Mouse (Mus musculus) naive thymus-derived CD4-positive, alpha-beta T cell, adult 2 months (primary cell): ENCODE measurements around the gene Nrxn3.

ENCODE experiments used
- DNase-seq: peaks from one replicate; pipeline ENCODE4 v3.0.0-alpha.2; 2011; ENCODE audit warnings: low read depth

Nrxn3 gene

DNA sequence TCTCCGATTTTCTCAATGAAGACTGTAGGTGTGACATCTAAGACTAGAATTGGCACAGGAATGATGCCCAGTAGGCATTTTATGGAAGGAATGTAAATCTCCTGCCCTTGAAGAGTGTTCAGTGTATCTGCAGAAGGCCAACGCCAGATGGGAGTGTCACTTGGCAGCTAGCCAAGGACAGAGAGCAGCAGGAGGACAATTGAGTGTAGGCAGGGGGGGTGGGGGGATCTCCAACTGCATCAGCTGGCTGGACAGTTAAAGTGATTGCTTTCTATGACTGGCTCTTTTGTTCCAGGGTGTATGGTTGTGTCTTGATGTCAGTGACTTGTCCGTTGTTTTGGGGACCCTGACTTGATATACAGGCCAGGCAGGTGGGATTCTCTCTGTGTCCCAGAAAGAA, 326.6 kb downstream of the Nrxn3 start:
- DNase-seq: no peak

DNA sequence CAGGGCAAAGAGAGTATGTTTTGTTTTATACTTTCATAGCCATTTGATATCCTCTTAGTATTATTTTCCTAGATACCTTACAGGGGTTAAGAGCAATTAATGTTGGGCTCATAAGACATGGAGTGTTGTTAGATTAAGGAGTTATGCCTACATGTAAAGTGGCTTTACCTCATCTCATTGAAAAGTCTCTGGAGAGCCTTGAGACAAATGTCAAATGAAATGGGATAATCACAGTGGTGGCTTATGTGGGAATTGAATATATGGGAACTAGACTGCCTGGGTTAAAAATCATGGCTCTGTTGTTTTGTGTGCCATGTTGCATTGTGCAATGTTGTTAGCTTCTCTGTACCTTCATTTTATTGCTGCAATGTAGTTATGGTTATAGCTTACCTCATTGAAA, 327.0 kb downstream of the Nrxn3 start:
- DNase-seq: no peak

DNA sequence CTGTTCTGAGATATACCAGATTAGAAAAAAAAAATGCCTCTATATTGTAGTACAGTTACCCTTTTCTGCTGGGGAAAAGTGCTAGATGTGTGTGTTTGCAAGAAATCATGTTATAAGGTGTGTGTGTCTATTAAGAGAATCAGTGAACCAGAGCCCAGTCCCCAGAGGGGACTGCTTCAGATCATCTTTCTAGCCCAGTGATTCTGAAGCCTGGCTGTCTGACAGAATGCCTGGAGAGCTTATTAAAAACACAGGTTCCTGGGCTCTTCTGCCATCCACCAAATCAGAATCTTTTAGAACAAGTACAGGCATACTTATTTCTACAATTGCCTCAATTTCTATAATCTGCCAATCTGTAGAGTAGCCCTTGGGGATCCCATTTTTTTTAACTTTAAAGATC, 349.8 kb downstream of the Nrxn3 start:
- DNase-seq: no peak

DNA sequence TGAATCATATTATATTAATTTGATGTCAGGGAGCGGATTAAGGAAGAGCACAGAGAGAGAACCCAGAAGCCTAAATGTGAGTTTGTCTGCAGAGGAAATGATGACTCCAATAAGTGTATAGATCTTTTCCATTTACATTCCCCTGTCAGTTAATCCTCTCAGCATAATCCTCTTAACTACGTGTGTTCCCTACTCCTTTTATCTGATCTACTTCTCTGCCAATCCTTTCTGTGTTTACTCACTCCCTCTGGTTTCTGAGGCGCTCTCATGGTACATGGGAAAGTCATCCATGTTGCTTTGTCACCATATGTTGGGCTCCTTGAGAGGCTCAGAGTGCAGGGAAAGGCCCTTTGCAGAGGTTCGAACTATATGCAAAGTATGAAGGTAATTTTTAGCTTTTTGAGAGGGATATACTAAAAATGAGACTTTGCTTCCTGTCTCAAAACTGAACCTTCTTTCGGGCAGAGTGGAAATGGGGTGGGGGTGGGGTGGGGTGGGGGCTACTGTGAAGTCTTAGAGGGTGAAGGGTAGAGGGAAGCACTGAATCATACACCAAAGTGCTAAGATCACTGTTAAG, 350.6 kb downstream of the Nrxn3 start:
- DNase-seq: no peak

DNA sequence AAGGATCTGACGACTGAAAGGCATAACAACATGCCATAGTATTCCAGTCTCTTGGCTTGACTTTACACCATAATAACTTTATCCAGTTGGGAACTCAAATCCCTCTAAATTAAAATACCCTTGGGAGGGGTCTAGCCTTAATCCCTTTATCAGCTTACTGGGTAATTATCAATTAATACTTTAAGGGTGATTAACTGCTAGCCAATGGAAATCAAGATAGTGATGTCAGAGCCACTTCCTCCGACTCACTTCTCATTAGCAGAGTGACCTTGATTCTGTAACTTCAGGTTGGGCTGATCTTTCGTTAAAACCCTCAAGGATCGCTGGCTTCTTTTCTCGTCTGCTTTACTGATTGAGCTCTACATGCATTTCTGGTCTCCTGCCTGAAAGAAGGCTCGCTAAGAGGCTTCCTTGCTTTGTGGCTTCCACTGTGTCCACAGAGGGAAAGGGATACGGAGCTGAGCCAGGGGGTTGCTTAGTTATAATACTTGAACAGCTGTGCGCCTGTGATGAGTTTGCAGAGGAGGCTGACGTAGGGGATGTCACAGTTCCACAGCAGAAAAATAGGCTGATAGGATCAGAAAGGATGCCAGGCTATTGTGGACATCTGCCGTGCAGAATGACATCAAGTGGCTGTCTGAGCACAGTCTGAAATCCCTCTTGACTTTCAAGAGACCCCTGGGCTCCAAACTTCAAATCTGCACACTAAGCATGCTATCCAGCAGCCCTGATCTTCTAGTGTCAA, 352.0 kb downstream of the Nrxn3 start:
- no peak for DNase-seq

DNA sequence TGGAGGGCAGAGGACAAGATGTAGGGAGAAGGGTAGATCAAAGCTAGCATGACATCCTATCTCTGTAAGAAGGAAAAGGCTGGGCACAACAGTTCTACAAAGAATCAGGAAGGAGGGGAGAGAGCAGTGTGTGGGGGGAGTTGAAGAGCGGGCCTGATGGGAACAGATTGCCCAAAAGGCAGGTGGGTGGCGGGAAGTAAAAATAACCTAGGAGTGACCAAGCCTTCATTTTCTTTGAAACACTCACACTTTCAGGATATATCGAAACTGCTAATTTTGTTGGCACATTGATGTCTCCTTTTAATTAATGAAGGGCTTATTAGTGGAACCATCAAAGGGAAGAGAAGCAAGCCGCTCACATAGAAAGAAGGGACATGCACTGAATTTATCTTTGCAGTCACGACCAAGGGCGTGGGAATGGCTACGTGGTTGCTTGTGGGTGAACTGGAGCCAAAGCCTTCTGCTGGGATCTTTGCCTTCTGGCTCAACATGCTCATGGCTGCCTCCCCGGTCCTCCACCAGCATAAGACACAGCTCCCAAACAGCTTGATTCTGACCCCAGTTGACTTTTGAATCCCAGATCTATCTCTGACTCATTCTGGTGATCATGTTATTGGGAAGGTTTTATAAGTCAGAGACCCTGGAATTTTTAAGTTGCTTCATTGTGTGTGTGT, 371.3 kb downstream of the Nrxn3 start:
- no peak for DNase-seq

DNA sequence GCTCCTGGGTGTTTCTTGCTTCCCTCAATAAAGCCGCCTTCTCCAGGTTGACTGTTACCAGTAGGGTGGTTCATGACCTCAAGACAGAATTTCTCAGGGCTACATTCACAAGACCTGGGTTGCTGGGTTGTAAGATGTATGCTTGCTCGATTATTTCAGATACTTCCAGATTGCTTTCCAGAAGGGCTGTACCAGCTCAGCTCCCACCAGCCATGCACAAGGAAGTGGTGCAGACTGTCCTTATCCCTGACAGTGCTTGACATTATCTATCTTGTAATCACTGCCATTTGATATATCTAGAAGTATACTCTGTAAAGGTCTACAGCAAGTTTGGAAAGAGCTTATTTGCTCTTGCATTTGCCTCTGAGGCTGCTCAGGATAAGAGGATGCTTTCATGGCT, 374.9 kb downstream of the Nrxn3 start:
- DNase-seq: no peak

DNA sequence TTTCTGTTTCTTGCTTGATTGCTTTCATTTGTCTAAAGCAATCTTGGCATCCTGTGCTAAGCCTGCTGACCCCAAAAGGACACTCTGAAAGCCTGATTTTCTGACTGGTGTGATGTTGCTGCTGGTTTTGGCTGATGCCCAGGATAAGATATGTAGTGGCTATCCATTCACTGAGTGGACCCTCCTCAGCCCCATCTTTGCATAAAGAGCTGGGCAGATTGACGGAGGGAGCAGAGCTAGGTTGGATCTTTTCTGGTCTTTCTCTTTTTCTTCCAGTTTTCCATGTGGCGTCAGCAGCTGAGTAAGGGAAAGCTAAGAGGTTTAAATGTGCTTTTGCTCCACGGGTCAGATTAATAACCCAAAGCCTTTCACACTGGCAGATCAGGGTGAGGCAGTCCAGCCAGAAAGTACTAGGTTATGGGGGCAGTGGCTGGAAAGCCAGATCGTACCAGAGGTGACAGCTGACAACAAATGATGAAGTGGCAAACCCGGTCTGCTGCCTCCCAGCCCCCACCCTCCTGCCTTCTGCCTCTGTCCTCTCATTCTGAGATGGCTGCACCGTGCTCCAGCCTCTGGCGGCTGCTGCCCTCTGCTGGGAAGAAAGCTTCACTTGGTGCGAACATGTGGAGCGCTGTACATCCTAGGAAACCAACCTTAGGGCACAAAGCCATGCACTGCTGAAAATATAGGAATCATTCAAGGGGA, 383.5 kb downstream of the Nrxn3 start:
- DNase-seq: no peak

DNA sequence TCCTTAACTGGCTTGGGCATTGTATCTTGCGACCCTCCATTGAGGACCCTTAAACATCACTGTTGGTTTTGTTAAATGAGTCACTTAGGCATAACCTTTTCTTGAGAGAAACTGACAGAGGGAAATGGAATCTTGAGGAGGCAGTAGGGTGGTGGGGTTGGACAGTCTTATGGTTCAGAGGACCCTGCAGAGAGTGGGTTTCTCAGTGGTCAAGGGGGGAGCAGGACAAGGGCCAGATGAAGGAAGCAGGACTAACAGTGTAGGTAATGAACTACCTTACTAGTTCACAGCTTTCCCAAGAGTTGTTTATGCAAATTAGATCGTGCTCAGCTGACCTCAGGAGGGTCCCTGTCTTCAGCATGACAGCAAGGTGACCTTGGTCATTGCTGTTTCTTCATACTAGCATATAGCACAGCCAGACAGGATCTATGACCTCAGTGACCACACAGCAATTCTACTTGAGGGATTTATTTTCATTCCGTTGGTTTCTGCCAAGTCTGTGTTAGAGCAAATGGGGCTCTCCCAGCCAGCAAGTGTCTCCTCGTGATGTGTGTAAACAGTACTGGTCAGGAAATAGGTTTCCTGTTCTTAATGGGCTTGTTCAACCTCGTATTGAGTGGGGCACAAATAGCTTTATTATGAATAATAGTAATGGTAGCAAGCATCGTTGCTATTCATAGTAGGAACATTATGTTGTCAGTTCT, 384.4 kb downstream of the Nrxn3 start:
- no peak for DNase-seq

DNA sequence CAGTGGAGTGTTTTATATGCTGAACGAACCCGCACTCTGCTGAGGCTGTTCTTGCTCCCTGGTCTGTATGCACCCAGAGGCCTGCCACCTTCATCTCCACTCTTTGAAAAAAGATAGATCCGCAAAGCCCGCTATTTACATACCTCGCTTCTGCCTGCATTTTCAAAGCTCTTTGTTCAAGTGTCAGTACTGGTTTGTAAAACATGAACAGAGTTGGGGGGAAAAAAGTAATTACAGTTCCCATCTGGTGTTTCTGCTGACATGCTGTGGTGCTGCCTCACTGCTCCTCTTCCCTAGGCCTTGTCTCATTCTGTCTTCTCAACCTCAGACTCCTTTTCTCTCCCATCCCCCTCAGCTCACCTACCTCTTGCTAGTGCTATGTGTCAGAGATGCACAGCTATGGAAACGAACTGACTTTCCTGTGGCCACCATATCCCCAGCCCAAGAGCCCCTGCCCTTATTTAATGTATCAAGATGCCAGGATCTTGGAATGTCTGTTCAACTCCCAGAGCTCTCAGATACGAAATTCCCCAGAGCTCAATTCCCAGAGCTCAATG, 387.2 kb downstream of the Nrxn3 start:
- DNase-seq: no peak

DNA sequence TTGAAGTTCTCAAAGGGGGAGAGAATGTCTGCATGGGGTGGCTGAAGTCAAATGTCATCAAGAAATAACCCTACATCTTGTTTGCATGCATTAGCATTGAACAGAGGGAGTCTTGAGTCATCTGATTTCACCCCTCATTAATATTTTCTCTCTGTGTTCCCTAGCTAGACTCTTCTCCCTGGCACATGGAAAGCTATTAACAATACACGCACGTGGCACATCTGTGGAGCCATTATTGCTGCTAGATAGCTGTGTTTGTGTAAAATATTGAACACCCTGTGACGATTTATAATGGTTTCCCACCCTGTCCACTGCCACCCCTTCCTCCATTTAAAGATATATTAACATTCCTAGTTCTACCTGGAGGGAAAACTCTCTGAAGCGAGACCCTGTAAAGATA, 405.9 kb downstream of the Nrxn3 start:
- DNase-seq: no peak

DNA sequence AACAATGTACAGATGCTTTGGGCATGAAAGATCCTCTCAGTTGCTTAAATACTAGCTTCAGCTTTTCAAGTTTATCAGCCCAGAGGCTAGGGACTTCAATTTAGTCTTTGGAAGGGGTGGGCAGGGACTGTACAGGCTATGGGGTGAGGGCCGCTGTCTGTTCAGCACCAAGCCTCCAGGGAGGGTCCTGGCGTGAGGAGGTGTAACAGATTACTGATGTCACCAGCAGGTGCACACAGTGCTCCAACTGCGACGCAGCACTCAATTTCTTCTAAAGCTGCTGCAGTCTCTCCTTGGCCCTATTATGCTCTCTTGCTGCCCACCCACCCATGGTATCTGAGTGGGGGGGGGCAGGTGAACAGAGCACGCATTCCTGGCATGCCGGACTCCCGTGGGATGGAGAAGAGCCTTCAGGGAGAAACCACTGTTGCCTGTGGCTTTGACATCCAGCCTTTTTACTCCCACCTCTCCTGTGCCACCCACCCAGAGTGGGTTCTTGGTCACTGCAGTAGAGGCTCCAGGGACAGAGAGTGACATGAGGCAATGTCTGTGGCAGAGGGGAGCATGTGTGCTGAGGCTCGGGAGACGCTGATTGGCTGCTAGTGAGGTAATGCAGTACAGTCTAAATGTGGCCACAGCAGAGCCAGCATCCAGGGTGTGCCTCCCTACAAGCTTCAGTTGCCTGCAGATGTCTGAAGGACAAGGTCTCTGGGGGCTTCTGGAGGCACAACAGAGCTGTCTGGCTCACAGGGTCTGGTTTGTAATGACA, 406.6 kb downstream of the Nrxn3 start:
- no peak for DNase-seq

DNA sequence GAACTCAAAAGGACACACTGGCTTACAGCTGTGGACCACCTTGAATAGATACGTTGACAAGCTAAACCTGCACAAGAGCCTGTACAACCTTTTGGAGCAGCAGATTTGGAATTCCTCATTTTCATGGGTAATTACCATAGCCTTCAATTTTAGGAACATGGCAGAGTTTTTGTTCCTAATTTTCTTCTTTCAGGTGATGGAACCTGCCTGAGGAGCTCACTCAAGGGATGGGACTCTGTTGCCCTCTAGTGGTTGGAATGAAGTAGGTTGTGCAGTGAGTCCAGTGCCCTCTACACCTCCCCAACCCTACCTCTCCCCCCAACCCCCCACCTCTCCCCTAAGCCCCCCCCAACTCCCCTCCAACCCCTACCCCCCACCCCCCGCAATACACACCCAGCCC, 411.7 kb downstream of the Nrxn3 start:
- DNase-seq: peak; percentile 23

DNA sequence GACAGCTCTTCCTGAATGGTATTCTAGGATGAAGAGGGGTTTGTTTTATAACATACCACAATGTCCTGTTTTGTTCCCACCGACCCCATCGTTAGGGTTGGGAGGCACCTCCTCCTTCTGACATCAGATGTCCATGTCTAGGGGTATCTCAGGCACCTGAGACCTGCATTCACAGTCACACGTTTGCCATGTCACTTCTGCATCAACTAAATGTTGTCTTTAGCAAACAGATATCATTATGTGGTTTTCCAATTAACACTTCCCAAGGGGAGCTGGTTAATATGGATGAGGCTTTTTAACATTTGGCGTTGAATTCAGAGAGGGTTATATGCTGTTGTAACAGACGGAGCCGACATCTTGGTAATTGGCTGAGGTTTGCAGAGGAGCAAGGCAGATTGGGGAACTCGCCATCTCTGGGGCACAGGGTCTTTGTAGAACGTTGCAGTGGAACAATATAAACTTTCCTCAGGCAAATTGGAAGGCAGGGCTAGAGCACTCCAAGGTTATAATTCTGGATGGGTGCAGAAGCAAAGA, 412.2 kb downstream of the Nrxn3 start:
- DNase-seq: no peak

DNA sequence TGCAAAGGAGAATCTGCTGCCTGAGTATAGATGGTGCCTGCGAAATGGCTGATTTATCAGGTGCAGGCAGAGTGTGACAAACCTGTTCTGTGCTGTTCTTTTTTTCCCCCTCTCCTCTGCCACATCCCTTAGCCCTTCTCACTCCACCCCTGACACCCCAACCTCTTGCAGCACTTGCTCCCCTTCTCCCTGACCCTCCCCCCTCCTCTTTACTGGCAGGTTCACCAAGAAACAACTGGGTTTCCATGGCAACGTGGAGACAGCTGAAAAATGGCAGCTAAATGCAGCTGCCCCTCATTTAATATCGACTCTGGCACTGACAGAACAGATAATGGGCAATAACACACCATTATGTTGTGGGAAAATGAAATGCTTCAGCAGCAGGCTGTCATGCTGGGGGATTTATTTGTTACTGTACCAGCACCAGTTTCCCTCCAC, 426.3 kb downstream of the Nrxn3 start:
- DNase-seq: no peak

DNA sequence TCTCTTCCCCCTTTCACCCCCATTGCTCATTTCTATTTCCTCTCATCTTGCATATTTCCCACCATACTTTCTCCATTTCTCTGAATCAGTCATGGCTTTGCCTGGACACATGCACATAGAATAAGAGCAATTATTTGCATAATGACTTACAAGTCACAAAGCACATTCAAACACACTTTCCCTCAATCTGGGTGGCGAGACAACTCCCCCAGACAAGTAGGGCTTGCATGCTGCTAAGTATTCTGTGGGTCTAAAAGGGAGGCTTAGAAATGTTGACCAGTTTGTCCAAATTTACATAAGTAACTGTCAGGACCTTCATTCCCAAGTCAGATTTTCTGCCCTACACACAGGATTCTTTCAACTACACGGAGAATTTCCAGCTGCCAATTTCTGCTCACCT, 426.8 kb downstream of the Nrxn3 start:
- DNase-seq: no peak

DNA sequence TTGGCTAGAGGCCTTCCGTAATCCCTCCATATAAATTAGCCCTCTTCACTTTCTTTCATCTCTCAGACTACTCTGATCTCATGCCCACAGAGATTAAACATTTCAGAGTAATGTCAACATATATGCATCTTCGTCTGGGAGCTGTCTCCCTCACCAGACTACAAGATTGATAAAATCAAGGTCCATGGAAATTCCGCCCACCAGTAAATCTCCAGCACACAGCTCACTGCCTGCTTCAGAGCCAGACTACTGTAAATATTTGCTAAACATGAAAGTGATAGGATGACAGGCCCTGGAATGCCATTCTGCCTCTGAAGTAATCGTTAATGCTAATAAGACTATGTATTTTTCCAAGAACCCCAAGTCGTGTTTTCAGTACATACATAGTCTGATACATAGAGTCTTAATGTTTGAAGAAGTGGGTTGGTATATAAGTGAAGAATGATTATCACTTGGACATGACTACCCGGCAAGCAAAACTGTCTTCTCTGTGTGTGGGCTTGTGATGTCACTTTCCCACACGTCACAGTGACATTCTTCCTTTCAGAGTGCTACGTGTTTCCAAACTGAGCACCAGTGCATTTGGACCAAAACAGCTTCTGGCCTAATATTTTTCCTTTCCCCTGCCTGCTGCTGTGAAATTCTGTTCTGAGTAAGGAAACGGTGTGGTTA, 433.5 kb downstream of the Nrxn3 start:
- DNase-seq: no peak

DNA sequence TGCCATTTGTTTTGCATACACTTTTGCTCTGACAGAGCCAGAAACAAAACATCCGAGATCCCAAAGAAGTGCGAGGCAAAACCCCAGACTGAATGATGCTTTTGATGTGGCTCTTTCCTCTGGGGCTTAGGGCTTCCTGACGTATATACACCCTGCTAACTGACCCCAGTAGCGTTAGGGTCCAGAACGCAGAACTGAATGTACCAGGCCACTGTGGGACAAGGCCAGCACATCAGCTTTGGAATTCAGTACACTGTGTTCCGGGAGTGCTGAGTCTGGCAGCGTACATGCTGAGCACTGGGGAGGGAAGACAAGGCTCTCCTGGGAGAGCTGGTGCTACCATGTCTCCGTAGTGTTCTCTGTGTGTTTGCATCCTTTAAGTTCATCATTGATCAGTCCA, 436.7 kb downstream of the Nrxn3 start:
- no peak for DNase-seq

DNA sequence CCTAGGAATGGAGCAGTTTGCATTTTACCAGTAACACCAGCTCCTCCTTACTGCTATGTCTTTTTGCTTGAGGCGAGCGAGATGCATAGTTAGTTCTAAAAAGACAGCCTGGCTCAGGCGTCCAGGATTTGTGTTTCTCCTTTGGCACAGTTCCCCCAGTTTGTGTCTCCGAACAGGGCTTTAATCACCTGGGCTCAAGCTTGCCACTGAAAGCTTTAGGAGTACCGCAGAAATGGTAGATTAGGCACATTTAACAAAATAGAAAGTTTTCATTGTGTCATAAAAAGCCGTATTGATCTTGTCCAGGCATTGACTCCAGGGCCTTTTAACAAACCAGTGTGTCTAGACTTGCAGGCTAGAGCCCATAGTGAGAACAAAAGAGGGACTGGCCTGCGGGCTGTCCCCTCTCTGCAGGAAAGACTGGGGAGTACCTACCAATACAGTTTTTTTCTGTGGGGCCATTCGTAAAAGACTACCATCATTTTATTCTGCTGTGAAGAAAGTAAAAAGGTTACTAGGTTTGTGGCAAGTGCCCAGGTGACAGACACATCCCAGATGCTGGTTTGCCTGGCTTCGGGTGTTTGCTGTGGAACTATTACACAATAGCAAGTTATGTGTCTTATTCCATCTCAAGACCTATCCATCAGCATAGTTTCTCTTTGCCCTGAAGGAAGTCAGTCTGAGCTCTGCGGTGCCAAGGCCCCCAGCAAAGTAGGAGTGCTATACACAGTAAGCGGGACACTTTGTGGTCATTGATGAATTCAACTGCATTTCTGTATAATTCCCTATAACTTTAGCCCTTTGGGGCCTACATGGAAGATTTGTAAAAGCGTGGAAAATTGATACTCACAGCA, 451.9 kb downstream of the Nrxn3 start:
- DNase-seq: no peak
